Mouse (Mus musculus): ENCODE measurements around the gene Tmtc2.
A peak's percentile ranks its signal among the peaks of the same experiment; 100 is the strongest.

Gene Tmtc2

DNA sequence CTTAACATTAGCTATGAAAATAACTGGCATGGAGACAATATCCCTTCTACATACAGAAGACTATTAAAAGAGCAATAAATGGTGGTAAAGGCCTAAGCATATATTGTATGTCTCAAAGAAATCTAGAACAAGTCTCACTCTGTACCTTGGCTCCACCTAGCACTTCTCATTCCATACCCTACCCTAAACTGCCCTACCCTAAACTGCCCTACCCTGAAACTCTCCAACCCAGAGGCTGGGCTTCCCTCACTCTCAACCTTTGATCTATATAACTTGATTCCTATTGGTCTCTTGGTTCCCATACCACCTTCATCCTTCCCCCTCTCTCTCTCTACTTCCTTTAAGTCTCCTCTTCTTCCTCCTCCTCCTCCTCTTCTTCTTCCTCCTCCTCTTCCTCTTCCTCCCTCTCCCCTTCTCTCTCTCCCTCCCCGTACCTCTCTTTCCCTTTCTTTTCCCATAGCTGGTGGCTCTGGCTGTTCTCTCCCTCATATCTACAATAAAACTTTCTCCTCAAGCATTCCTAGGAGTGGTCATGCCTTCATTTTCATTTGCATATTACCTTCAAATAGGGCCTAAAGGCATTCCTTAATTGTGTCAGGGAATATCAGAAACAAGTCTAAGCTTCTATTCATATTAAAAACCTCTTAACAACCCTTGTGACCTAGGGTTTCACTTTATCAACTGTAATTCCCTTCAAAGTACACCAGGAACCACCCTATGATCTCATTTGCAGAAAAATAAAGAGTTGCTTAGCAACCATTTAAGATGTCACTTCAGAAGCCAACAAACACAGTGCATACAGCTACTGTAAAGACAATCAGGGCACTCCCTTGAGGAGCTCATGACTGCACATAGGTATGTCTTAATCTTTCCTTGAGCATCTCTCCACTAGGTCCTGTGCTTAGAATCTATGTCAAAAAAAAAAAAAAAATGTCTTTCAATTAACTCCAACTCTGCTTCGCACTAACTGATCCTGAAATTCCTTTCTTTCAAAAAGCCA, 29.9 kb downstream of the Tmtc2 start:
- DNase-seq (ENCODE audit: low spot score in 2 of 2), result no peak

DNA sequence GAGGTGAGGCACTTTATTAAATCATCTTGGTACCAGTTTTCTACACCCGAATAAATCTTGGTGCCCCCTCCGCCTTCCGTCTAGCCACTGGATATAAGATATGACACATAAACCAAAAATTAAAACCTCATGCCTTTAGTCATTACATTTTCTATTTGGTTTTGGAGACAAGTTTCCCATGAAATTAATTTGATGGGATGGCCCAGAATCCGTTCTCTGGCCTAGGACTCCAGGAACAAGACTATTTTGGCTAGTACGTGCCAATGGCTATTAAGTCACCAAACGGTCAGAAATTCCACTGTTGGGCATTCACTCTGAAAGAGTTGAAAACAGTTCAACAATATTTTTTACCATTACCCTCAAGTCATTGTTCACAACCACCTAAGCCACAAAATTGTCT, 32.2 kb downstream of the Tmtc2 start:
- DNase-seq (ENCODE audit: low spot score in 2 of 2), result no peak

DNA sequence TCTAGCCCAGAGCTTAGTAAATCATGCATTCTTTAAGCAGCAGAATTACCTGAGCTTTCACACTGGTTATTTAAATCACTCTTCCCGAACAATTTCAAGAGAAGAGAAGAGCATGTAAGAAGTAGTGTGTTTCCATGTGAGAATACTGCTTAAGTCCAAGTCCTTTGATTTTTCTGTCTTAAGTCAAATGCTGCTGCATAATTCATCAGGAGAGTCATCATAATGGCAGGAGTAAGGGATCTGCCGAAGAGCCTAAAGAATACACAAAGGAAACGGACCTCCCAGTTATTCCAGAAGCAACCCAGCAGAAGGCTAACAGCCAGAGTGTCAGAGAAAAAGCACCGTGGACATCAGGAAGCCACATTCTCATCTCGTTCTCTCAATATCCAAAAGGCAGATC, 34.6 kb downstream of the Tmtc2 start:
- DNase-seq (ENCODE audit: low spot score in 2 of 2), result no peak

DNA sequence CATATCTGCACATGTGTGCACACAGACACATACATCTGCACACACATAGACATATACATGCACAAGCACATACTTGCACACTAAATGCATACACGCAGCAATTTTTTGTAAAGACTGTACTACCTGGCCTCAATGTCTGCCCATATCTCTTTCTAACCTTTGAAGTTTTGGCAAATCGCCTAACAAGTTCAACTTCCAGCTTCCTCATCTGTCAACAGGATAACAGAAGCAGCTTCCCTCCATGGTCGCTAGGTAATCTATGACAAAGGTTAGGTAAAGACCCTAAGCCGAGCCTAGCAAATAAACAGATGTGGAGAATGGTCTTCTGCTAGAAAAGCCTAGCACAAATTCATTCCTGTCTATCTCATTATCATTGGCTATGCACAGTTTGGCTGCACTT, 37.3 kb downstream of the Tmtc2 start:
- DNase-seq (ENCODE audit: low spot score in 2 of 2), result no peak

DNA sequence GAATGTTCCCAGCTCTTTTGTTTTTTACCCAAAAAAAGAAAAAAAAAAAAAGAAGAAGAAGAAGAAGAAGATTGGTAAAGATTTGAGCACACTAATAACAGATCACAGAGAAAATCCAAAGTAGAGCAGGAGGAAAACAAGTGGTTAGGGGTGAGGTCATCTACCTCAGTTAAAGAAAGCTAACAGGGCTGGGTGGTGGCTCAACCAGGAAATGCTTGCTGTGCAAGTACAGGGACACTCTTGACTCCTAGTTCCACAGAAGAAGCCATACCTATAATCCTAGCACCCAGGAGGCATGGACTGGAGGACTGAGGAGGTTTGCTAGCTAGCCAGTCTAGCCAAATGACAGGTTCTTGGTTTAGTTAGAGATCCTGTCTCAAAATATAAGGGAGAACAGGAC, 38.4 kb downstream of the Tmtc2 start:
- no peak for DNase-seq (ENCODE audit: low spot score in 2 of 2)

DNA sequence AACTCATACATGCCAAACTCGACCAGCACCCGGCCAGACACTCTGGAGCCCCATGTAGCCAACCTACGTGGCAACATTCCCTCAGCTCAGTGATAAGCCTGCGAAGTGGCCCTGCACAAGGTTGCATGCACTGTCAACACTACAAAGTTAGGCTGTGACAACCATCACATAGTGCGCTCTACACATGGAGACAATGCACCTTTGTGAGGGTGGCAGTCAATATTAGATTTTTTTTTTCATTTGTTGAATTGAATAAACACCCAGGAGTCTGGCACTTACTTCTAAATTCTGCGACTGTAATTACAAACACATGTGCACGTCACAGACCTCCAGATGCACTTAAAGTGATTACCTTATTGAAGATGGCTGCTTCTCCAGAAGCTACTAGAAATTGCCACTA, 41.5 kb downstream of the Tmtc2 start:
- no peak for DNase-seq (ENCODE audit: low spot score in 2 of 2)

DNA sequence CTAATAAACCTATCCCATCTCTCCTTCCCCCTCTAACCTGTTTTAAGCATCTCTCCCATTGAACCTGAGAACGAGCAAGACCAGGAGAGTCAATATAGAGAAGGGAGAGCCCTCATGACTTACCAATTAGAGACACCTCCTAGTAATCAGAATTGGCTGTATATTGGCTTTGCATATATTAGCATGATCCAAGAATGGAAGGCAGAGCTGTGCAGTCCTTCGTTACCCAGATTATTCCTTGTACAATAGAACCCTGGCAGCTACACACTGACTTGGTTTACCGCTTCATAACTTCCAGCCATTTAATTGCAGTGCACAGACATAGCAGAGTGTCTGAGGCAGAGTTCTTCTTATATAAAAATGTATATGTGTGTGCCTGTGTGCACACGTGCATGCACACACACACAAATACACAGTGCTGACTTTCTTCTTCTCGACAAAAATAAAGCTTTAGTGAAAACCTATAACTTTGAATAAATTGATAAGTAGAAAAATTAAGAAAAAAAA, 42.2 kb downstream of the Tmtc2 start:
- DNase-seq (ENCODE audit: low spot score in 2 of 2), result no peak

DNA sequence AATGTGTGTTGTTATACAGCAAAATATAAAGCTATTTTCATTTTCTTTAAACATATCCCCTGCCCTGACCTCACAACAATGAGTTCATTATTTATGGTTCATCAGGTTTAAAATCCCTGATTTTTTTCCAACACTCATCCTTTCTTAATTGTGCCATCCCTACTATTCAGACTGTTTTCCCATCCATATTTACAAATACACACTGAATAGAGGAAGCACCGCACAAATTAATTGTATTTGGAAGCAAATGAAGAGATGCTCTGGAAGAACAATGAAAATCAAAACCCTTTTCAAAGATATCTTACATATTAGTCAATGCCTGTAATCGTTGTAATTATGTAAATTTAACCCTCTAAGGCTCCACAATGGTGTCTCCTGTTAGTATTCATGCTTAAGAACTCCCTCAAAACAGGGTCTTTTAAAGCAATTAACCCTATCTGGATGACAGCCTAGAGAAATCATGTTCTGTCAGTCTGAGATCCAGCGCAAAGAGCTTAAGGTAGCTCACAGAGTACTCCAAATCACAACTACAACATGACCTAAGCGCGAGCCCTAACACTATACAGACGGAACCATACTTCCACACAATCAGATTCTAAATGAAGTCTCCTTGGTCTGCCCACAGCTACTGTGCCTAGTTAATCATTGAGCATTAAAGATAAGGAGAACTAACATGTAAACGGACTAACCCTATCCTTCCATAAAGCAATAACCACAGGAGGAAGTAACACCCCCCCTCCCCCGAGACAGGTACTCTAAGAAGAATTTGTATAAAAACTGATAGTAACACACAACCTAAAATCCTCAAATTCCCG, 43.0 kb downstream of the Tmtc2 start:
- no peak for DNase-seq (ENCODE audit: low spot score in 2 of 2)

DNA sequence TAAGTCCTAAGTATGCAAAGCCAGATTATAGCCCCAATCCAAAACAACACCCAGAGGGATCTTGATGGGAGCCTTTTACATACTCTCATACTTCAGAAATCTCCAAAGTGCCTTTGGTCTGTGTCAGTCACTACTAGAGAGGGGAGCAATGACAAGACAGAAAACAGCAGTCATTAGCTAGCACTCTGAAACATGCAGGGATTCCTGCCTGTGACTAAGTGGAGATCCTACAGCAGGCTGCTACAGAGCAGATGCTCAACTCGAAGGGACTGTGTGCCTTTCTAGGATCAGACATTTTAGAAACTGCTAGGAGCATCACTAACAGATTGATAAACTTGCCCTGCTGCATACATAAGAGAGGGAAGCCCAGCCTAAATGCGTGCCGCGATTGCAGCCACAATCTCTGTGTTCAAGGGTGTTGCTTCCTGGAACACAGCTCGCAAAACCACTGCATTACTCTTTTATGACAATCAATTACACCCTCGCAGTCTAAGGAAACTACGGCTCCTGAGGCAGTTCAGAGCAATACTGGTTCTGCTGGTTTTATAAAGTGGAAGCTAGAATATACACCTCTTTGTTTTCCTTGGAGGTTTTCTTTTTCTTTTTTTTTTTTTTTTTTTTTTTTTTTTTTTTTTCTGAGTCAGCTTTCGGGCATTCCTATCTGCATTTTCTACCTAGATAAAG, 50.7 kb downstream of the Tmtc2 start:
- DNase-seq (ENCODE audit: low spot score in 2 of 2), result peak in 1 of 2 experiments; percentile 24

DNA sequence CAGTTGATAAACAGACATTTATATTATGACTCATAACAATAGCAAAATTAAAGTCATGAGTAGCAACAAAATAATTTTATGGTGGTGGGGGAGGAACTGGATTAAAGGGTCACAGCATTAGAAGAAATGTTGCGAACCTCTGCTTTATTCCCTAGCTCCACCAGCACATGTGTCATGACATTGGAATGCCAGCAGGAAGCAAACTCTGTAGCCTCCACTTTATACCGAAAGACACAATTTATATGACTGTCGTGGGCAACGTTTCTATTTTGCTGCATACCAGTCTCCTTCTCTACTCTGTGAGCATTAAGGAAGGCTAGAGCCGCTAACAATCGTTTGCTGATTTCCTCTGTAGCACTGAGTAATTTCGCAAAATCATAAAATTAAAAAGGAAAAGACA, 51.8 kb downstream of the Tmtc2 start:
- DNase-seq (ENCODE audit: low spot score in 2 of 2), result no peak

DNA sequence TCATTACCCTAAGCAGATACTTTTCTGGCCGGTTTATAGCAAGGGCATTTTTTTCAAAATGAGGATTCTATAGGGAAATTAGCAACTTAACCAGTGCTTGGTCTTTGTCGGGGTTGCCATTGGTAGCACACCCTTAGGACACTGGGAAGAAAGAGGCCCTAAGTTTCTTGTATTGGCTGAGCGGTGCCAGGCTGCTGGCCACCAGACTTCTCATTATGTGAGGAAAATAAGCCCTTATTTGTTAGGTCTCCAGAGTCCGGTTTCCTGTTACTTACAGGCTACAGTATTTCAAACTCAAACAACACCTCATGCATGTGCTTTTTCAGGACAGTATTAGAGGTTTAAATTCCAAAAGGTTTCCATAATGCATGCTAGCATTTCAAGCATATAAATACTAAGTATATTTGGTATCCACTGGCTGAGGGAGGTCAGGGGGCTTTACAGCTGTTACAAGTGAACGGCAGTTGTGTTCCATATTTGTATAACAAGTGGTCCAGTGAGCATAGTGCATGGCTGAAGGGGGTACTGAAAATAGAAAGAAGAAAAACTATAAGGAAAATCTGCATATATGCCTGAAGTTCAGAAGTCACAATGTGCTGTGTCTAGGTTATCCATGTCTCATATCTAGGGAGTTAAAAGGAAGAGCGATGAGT, 55.0 kb downstream of the Tmtc2 start:
- DNase-seq (ENCODE audit: low spot score in 2 of 2), result no peak

DNA sequence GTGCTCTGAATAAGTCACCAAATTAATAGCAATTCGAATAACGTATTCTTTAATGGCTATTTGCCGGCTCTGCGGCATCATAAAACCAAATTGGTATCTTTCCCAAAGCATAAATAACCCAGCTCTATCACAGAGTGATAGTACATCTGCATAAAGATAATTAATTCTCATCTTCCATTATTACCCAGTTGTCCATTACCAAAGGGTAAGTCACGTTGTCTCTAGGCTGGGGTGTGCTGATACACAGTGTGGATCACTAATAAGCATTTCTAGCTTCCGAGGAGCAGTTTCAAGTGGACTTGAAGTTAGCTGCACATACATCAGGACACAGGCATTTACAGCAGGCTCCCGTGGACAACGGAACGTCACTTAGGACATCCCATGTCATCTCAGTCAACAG, 56.1 kb downstream of the Tmtc2 start:
- no peak for DNase-seq (ENCODE audit: low spot score in 2 of 2)

DNA sequence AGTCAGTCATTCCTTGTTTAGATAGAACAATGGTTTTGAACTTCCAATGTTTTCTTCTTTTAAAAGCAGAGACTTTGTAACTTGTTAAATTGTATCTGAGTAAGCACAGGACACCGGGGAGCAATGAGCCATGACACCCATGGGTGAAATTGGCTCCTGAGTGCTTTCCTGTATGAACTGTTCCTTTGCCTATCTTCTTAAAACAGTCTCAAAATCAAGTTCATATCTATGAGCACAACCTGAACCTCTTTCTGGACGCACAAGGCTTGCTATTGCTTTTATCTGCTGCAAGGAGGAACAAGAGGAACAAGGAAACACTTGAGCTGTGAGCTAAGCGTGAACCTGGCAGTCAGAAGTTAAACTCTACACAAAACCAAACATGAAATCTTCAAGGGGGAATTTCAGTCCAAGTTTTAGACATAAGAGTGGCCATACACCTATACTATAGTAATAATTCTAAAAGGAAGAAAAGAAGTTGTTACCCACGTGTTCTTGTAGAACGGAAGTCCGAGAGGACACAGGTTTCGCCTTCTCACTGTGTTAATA, 60.4 kb downstream of the Tmtc2 start:
- DNase-seq (ENCODE audit: low spot score in 2 of 2), result no peak

DNA sequence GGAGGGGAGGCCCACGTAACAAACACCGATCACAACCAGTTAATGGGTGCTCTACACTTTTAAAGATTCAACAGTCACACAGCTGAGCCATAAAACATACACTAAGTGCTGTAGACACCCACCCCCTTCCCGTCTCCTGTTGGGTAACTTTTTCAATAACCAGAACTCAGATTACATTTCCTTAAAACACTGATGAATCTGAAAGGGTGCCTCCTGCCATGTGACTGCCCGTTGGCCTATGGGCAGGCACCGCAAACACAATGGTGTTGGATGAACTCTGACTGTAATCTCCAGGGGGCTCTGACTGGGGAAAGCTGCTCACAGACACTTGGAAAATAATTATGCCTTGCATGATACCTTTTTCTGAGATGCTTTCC, 64.4 kb downstream of the Tmtc2 start:
- no peak for DNase-seq (ENCODE audit: low spot score in 2 of 2)

DNA sequence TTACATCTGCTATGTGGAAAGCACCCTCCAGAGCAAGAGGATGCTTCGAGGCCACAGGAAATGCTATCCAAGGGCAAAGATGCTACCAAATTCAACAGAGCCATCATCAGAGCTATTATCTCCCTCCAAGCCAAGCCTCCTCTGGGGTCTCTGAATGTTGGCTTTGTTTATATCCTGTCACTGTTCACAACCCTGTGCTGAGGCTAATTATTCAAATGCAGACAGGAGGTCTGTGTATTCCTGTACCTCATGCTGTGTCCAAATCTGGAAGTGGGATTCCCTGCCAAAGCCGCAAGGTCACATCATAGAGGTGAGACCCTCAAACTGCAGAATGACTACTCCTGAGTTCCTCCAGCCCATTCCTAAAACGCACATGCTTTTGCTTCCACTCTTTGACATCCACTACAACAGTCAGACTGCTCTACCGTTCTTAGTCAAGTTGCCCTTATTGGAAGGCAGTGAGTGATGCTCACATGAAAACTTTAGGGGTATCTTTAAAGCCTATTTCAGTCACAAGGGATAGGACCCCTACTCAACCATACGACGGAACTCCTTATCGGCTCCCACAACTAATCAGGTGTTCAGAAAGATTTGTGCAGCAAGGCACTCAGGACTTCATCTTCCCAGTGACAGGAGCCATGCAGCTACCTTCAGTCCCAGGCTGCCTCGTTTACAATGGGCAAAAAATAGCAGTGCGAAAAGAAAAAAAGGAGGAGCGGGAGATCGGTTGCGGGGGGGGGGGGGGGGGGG, 64.9 kb downstream of the Tmtc2 start:
- no peak for DNase-seq (ENCODE audit: low spot score in 2 of 2)

DNA sequence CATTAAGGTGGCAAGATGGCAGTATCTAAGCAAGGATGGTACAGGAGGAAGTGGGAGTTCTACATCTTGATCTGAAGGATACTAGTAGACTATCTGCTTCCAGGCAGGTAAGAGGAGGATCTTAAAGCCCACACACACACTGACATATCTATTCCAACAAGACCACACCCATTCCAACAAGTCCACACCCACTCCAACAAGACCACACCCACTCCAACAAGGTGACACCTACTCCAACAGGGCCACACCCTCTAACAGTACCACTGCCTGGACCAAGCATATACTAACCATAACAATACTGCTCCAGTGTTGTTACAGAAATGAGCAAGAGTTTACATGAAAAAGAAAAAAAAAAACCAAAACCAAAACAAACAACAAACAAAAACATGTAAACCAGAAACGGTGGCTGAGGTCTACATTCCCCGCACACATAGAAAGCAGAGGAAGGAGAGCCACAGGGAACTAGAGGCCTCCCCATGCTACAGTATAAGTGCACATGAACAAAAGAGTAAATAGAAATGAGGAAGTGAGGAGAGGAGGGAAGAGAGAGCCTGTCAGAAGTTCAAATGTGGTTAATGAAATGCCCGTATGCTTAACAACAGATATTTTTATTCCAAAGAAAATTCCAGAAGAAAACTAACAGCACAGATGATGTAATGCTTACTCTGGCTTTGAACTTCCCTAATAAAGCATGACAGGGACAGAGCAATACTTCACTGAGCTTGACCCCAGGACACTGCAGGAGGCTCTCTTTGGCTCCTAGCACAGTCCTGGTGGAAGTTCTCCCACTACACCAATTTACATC, 66.1 kb downstream of the Tmtc2 start:
- DNase-seq (ENCODE audit: low spot score in 2 of 2), result no peak

DNA sequence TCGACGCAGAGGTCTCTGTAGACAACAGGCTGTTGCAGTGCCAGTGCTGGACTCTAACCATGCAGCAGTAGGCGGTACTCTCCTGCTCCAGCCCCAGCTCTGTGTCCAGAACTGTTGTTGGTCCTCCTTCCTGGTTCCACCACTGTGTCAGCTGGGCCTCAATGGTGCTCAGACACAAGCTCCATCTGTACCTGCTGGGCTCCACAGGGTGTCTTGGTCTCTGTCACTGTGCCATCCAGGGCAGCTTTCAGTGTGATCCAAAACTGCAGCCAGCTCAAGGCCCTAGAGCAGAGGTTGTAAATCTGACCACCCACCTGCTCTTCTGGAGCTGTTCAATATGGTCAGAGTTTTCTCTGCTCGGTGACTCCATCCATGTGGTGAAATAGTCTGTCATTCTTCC, 68.2 kb downstream of the Tmtc2 start:
- DNase-seq (ENCODE audit: low spot score in 2 of 2), result no peak

DNA sequence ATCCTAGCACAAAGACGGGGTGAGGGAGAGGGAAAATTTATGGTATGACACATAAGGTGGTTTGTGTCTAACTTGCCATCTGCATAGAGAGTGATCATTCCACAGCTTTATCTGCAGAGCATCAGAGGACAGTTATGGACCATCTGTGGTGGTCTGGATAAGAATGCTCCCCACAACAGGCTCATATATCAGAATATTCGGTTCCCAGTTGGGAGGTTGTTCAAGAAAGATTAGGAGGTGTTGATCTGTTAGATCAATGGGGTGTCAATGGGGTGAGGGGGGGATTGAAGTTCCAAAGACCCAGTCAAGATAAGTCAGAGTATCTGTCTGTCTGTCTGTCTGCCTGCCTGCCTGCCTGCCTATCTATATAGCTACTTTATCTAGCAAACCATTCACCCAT, 69.8 kb downstream of the Tmtc2 start:
- DNase-seq (ENCODE audit: low spot score in 2 of 2), result no peak

DNA sequence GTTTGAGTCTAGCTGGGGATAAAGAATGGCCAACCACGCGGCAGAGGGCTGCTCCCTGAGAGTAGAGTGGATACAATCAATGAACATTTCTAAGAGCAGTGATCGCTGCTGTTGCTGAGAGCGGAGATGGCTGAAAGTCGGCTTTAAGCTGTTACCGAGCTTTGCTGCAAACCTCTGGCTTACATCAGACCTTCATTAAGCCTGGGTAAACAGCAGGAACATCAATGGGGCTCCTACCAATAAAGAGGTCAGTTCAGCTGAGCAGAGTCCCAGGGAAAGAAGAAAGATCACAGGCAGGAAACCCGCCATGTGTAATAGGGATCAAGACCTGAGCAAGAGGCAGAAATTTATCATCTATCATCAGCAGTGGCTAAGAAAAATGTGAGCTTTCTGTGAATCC, 72.5 kb downstream of the Tmtc2 start:
- no peak for DNase-seq (ENCODE audit: low spot score in 2 of 2)

DNA sequence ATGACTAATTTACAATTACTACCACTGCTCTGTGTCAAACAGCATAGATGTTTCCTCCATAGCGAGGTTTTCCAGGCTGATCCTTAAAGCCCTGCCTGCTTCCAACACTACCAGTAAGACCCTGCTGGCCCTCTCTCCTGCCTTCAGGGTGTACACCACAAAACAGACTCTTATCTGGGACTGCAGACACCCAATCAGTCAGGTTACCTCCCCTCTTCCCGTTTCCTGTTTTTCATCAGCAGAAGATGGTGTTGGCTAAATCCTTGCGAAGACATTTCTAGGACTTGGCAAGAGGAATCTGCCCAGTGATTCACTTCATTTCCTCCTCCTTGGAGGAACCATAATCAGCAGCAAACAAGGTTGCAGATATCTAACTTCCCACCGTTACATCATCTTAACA, 73.8 kb downstream of the Tmtc2 start:
- DNase-seq (ENCODE audit: low spot score in 2 of 2), result no peak
